9 mouse cellular contexts compared by ENCODE assay signal in genomic region chr14:74820180-74820813, GRCm38 (mm10).
DNase-seq lines count a peak whose midpoint lies in the region; ATAC-seq and TF ChIP-seq lines count a peak whose summit lies in the region.
"Had no signal": no experiment of that assay in that cellular context is flagged by ENCODE, and none has a peak within 500 bp of the region (broad histone marks: within the 10 kb centered on the region; RNA-seq: fewer than 3 reads in every experiment).

No protein-coding gene starts in this region.

- no peak for DNase-seq in frontal cortex, postnatal 36 days (ENCODE audit: low spot score in 2 of 2)
- DNase-seq in gastrocnemius, adult 2 months: peak; percentile 59
- peak; percentile 24 to 41 for DNase-seq in heart, postnatal 36 days
- peak; percentile 32 for DNase-seq in lung, postnatal 14 days
- DNase-seq in cerebellum, postnatal 36 days: no peak
- DNase-seq in kidney, adult 18-20 months: no peak
- no peak for DNase-seq in embryo, embryonic 11 days

- H3K4me3 ChIP-seq in gastrocnemius, adult 2 months: peak overlapping the region; percentile 21
- H3K4me3 ChIP-seq: hindbrain, embryonic 15.5 days had no signal

- intact Hi-C loops in gastrocnemius, adult 2 months (cut with DNase I): no loop called here
- intact Hi-C loops in heart, postnatal 36 days (cut with DNase I): no loop called here

- no peak for TF ChIP-seq CTCF in gastrocnemius, adult 2 months (IDR thresholded peaks at IDR 0.05)

- H3K27ac ChIP-seq in gastrocnemius, adult 2 months: peak overlapping the region; percentile 46; the same call in 1 of the 2 replicates
- H3K27ac ChIP-seq: hindbrain, embryonic 15.5 days had no signal

- peak; percentile 16; the same call in 1 of the 2 replicates for ATAC-seq in frontal cortex, adult (ENCODE audit: low TSS enrichment)

Comparison
In these comparisons a context has a peak if more than half of its experiments do, and no peak if none do; other contexts are left out.
1. DNase-seq: peak in gastrocnemius, adult 2 months (single experiment), heart, postnatal 36 days (2 of 2) and lung, postnatal 14 days (single experiment); none in frontal cortex, postnatal 36 days (0 of 2), cerebellum, postnatal 36 days (0 of 2), kidney, adult 18-20 months (single experiment) and embryo, embryonic 11 days (single experiment).